Mouse (Mus musculus) frontal cortex, adult (tissue): ENCODE measurements at regions not wholly inside any gene's neighbourhood (a gene's known extent, or its start where the extent isn't known, plus 50 kb on each side); places are given as distances from the start of the nearest gene placed in this dataset.

Experiments
- ATAC-seq: cut with Nextera tagmentation; 2 replicates; pipeline ENCODE4 v1.9.2; 2017; ENCODE audit warnings: mild to moderate bottlenecking, moderate library complexity, mixed read lengths; ENCODE audit not compliant: low TSS enrichment

GRCm38 (mm10) chr7:58151713-58152112, 504.3 kb upstream of the Atp10a start:
- no peak for ATAC-seq

DNA sequence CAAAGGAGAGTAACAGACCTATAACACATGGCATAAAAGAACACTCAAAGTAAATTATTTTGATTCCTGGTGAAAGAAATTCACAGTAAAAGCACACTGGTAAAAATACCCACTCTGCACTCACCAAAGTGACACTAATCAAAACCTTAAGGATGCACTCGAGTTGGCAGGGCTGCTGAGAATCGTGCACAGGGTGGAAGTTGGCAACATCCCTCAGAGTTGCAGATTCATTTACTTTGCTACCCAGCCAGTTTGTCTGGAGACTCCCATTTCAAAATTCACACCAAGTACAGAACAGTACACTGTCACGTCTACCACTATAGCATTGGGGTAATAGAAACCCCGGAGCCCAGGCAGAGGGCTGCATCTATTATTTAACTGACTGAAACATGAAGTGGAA, 471.1 kb upstream of the Atp10a start:
- peak; percentile 82; the same call in 1 of the 2 replicates for ATAC-seq

DNA sequence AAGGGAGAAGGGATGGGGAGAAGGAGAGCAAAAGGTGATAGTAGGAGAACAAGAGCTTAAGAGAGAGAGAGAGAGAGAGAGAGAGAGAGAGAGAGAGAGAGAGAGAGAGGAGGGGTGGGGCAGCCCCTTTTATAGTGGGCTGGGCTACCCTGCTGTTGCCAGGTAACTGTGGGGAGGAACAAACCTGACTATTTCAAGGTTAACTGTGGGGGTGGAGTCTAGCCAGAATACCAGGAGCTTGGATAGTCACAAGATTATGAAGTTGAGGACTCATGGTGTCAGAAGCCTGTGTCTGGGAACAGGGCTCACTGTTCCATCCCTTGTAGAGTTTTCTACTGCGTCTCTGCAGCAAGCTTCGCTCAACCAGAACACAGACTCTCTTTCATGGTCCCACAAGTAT, 438.2 kb upstream of the Atp10a start:
- no peak for ATAC-seq

GRCm38 (mm10) chr7:58224727-58225126, 431.2 kb upstream of the Atp10a start:
- ATAC-seq: no peak

GRCm38 (mm10) chr7:58225713-58226112, 430.3 kb upstream of the Atp10a start:
- ATAC-seq: peak; percentile 41; the same call in 1 of the 2 replicates

DNA sequence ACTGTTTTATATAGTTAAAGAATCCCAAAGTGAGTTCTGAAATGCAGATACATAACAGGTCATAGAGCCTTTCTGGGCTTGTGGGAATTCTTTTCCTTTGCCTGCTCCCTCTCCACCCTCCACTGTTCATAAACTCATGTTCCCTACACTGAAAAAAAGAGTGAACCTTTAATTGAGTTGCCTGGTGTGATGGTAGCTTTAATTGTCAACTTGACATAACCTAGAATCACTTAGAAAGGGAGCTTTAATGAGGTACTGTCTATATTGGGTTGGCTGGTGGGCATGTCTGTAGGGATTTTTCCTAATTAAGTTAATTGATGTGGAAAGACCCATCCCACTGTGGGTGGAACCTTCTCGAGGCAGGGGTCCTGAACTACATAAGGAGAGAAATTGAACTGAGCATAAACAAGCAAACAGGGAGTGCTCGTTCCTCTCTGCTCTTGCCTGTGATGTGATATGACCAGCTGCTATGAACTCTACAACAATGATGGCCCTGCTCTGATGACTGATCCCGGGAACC, 425.7 kb upstream of the Atp10a start:
- ATAC-seq: no peak

DNA sequence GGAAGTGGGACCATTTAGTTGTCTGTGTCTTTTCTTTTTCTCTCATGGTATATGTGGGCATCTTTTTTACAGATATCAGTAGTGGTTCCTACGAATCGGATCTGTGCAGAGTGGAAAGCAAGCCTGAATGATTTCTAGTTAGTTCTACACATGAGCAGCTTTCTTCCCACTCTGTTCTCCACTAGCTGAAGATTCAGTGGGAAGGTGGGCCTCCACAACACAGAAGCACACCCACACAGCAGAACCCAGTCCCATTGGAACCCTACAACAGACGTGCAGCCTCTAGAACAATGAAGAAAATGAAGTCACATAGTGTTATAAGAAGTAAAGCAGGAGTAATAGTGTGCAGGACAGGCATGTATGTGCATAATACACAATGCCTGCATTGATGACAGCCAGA, 425.0 kb upstream of the Atp10a start:
- ATAC-seq: peak; percentile 52

DNA sequence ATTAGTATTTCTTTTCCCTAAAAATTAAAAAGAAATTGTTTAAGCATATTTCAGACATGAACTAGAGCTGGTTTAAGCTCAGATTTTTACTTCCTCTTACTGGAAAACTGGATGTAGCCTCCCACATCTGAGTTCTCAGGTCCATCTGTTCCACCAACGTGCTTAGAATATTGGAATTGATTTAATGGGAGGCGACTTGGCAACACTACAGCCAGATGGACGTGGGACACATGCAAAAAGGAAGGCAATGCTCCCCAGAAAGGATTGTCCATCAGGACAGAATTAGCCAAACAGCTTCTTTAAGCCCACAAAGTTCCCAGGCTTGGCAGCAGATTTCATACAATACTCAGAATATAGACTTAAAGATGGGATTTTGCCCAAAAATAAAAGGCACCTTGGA, 408.7 kb upstream of the Atp10a start:
- ATAC-seq: peak; percentile 83
